Mouse (Mus musculus) erythroblast, embryonic 14.5 days (primary cell): Measurements from ENCODE around the gene Glud1.

ENCODE experiments used
- GATA1 ChIP-seq: IDR thresholded peaks from 2 replicates; pipeline ENCODE4 v1.6.1; 2012; ENCODE audit warnings: low read length, inconsistent platforms, mixed read lengths
- TAL1 ChIP-seq: IDR thresholded peaks from 3 replicates; pipeline ENCODE4 v1.6.1; 2012; ENCODE audit warnings: low read length, inconsistent platforms, mixed read lengths

GRCm38 (mm10) chr14:34281736-34282269, 28.7 kb upstream of the Glud1 start:
- TF ChIP-seq TAL1 (no peak), GATA1 (no peak)
